Mouse (Mus musculus) forebrain, embryonic 15.5 days (tissue): ENCODE measurements around the gene Fbxl14. TPM values are rescaled to one million over a fixed set of nuclear protein-coding genes. Genes with fewer than 3 reads are reported as not detected.

Experiments
- ATAC-seq: fragments of 200-750 bp; cut with Nextera tagmentation; replicated peaks from 2 replicates; pipeline ENCODE4 v1.8.0; 2017; ENCODE audit warnings: mild to moderate bottlenecking, moderate TSS enrichment, moderate library complexity
- H3K27ac ChIP-seq: fragments of 300-500 bp; sonication (generic); replicated peaks from 2 replicates; pipeline ENCODE4 v1.5.1; 2015; ENCODE audit warnings: mild to moderate bottlenecking, inconsistent platforms
- H3K27me3 ChIP-seq: fragments of 300-500 bp; sonication (generic); 2 replicates; pipeline ENCODE4 v1.6.1; 2015; ENCODE audit warnings: inconsistent platforms
- H3K36me3 ChIP-seq: fragments of 300-500 bp; sonication (generic); 2 replicates; pipeline ENCODE4 v1.6.1; 2015; ENCODE audit warnings: mild to moderate bottlenecking, inconsistent platforms
- H3K4me1 ChIP-seq: fragments of 300-500 bp; sonication (generic); 2 replicates; pipeline ENCODE4 v1.6.1; 2015; ENCODE audit warnings: inconsistent platforms
- H3K4me2 ChIP-seq: fragments of 300-500 bp; sonication (generic); replicated peaks from 2 replicates; pipeline ENCODE4 v1.6.1; 2015; ENCODE audit warnings: mild to moderate bottlenecking, inconsistent platforms
- H3K4me3 ChIP-seq: fragments of 300-500 bp; sonication (generic); 2 replicates; pipeline ENCODE4 v1.5.1; 2015; ENCODE audit warnings: mild to moderate bottlenecking, inconsistent platforms
- H3K9ac ChIP-seq: fragments of 300-500 bp; sonication (generic); replicated peaks from 2 replicates; pipeline ENCODE4 v1.6.1; 2015; ENCODE audit warnings: mild to moderate bottlenecking, inconsistent platforms
- H3K9me3 ChIP-seq: fragments of 300-500 bp; sonication (generic); 2 replicates; pipeline ENCODE4 v1.6.1; 2016; ENCODE audit warnings: inconsistent platforms
- WGBS: fragments of 180-500 bp; shearing (Covaris S2); methylation state at CpG from one replicate; pipeline ENCODE4 v1.1.7; 2015; ENCODE audit warnings: mixed read lengths; 5-methylcytosine and 5-hydroxymethylcytosine counted together
- polyA plus RNA-seq: library from polyadenylated mRNA; unstranded; fragments of >200 nt; fragmentation: Nextera tagmentation; extraction: Ambion mirVana; gene quantifications from 2 replicates; pipeline ENCODE4 v1.2.1, GENCODE M21; 2015

Gene Fbxl14
- polyA plus RNA-seq, 1 experiment from 2014 or later: 3.7 TPM

GRCm38 (mm10) chr6:119508221-119508620 is 28.8 kb downstream of the Fbxl14 start:
- no peaks in the 10 kb centered on the region for H3K36me3 ChIP-seq
- H3K9me3 ChIP-seq: no peaks in the 10 kb centered on the region
- WGBS: 98% methylated on average over 6 of the region's 6 CpGs
- H3K4me1 ChIP-seq: 0 out of 2 replicates have a peak, but pooled peaks cover 8% of the 10 kb centered on the region
- no peak overlapping the region for H3K9ac ChIP-seq
- no peaks in the 10 kb centered on the region for H3K27me3 ChIP-seq
- no peak overlapping the region for H3K4me3 ChIP-seq
- no peak for ATAC-seq
- H3K4me2 ChIP-seq: no peak overlapping the region
- H3K27ac ChIP-seq: no peak overlapping the region

- WGBS: 89% methylated on average over 10 of the region's 10 CpGs
- Histone ChIP-seq H3K9ac (no peak overlapping the region), H3K27ac (no peak overlapping the region), H3K4me2 (no peak overlapping the region), H3K27me3 (no peaks in the 10 kb centered on the region), H3K4me3 (no peak overlapping the region), H3K9me3 (no peaks in the 10 kb centered on the region), H3K36me3 (no peaks in the 10 kb centered on the region), H3K4me1 (peaks cover 12% of the 10 kb centered on the region)
- ATAC-seq: no peak
These were observed 29.3 kb downstream of the Fbxl14 start for GRCm38 (mm10) chr6:119508634-119509375.

- H3K9ac ChIP-seq: no peak overlapping the region
- H3K9me3 ChIP-seq: no peaks in the 10 kb centered on the region
- H3K4me1 ChIP-seq: peaks cover 19% of the 10 kb centered on the region
- H3K36me3 ChIP-seq: no peaks in the 10 kb centered on the region
- no peak overlapping the region for H3K4me2 ChIP-seq
- 84% methylated on average over 13 of the region's 13 CpGs for WGBS
- ATAC-seq: no peak
- H3K4me3 ChIP-seq: no peak overlapping the region
- H3K27me3 ChIP-seq: no peaks in the 10 kb centered on the region
- no peak overlapping the region for H3K27ac ChIP-seq
These were observed 30.1 kb downstream of the Fbxl14 start for GRCm38 (mm10) chr6:119509437-119510037.

GRCm38 (mm10) chr6:119512701-119513100 is 33.2 kb downstream of the Fbxl14 start:
- ATAC-seq: no peak
- Histone ChIP-seq H3K9me3 (no peaks in the 10 kb centered on the region), H3K36me3 (no peaks in the 10 kb centered on the region), H3K27me3 (no peaks in the 10 kb centered on the region), H3K27ac (no peak overlapping the region), H3K9ac (no peak overlapping the region), H3K4me3 (no peak overlapping the region), H3K4me1 (peaks cover 22% of the 10 kb centered on the region), H3K4me2 (no peak overlapping the region)
- WGBS: 70% methylated on average over 11 of the region's 11 CpGs

- Histone ChIP-seq H3K9me3 (no peaks in the 10 kb centered on the region), H3K4me3 (no peak overlapping the region), H3K4me2 (no peak overlapping the region), H3K27ac (no peak overlapping the region), H3K9ac (no peak overlapping the region), H3K4me1 (peaks cover 22% of the 10 kb centered on the region), H3K27me3 (no peaks in the 10 kb centered on the region), H3K36me3 (no peaks in the 10 kb centered on the region)
- ATAC-seq: no peak
- WGBS: 60% methylated on average over 5 of the region's 5 CpGs
These were observed 34.0 kb downstream of the Fbxl14 start for GRCm38 (mm10) chr6:119513452-119513851.

GRCm38 (mm10) chr6:119514085-119514484 is 34.6 kb downstream of the Fbxl14 start:
- Histone ChIP-seq H3K27ac (no peak overlapping the region), H3K4me2 (no peak overlapping the region), H3K9ac (no peak overlapping the region), H3K4me1 (peaks cover 22% of the 10 kb centered on the region), H3K36me3 (no peaks in the 10 kb centered on the region), H3K4me3 (no peak overlapping the region), H3K9me3 (no peaks in the 10 kb centered on the region), H3K27me3 (no peaks in the 10 kb centered on the region)
- 33% methylated on average over 7 of the region's 7 CpGs for WGBS
- ATAC-seq: no peak

GRCm38 (mm10) chr6:119520731-119521130 is 41.3 kb downstream of the Fbxl14 start:
- Histone ChIP-seq H3K36me3 (no peaks in the 10 kb centered on the region), H3K4me2 (no peak overlapping the region), H3K4me3 (no peak overlapping the region), H3K9me3 (no peaks in the 10 kb centered on the region), H3K27me3 (no peaks in the 10 kb centered on the region), H3K4me1 (peaks cover 14% of the 10 kb centered on the region), H3K27ac (no peak overlapping the region), H3K9ac (no peak overlapping the region)
- WGBS: 30% methylated on average over 9 of the region's 9 CpGs
- ATAC-seq: no peak

- Histone ChIP-seq H3K36me3 (no peaks in the 10 kb centered on the region), H3K27me3 (no peaks in the 10 kb centered on the region), H3K9me3 (no peaks in the 10 kb centered on the region), H3K27ac (peak overlapping the region; percentile 63), H3K4me3 (no peak overlapping the region), H3K4me2 (no peak overlapping the region), H3K9ac (no peak overlapping the region), H3K4me1 (peaks cover 14% of the 10 kb centered on the region)
- peak; percentile 83 for ATAC-seq
- WGBS: 52% methylated on average over 3 of the region's 3 CpGs
These were observed 42.0 kb downstream of the Fbxl14 start for GRCm38 (mm10) chr6:119521482-119521900.

- 0 out of 2 replicates have a peak, but pooled peaks have one; percentile 23 for ATAC-seq
- Histone ChIP-seq H3K4me3 (no peak overlapping the region), H3K27me3 (no peaks in the 10 kb centered on the region), H3K4me2 (no peak overlapping the region), H3K9me3 (no peaks in the 10 kb centered on the region), H3K36me3 (no peaks in the 10 kb centered on the region), H3K4me1 (peaks cover 14% of the 10 kb centered on the region), H3K27ac (peak overlapping the region; percentile 63; the same call in 1 of the 2 replicates), H3K9ac (no peak overlapping the region)
- 38% methylated on average over 3 of the region's 3 CpGs for WGBS
These were observed 42.5 kb downstream of the Fbxl14 start for GRCm38 (mm10) chr6:119521931-119522391.

- H3K9ac ChIP-seq: no peak overlapping the region
- ATAC-seq: no peak
- no peaks in the 10 kb centered on the region for H3K36me3 ChIP-seq
- H3K4me3 ChIP-seq: no peak overlapping the region
- peaks cover 14% of the 10 kb centered on the region for H3K4me1 ChIP-seq
- no peak overlapping the region for H3K4me2 ChIP-seq
- 78% methylated on average over 5 of the region's 5 CpGs for WGBS
- no peaks in the 10 kb centered on the region for H3K9me3 ChIP-seq
- H3K27ac ChIP-seq: no peak overlapping the region
- no peaks in the 10 kb centered on the region for H3K27me3 ChIP-seq
These were observed 47.0 kb downstream of the Fbxl14 start for GRCm38 (mm10) chr6:119526498-119526897.

- Histone ChIP-seq H3K4me2 (no peak overlapping the region), H3K27ac (no peak overlapping the region), H3K9ac (no peak overlapping the region), H3K36me3 (no peaks in the 10 kb centered on the region), H3K27me3 (no peaks in the 10 kb centered on the region), H3K4me3 (no peak overlapping the region), H3K4me1 (no peaks in the 10 kb centered on the region), H3K9me3 (no peaks in the 10 kb centered on the region)
- no peak for ATAC-seq
- WGBS: 90% methylated on average over 3 of the region's 3 CpGs
These were observed 50.2 kb downstream of the Fbxl14 start for GRCm38 (mm10) chr6:119529659-119530058.
